Mouse (Mus musculus): Measurements from ENCODE around the gene Nme9. TPM values are rescaled to one million over a fixed set of nuclear protein-coding genes. Genes with fewer than 3 reads are reported as not detected.

The Nme9 gene
- total RNA-seq (2014; rRNA removed), result not detected in 2 replicates
- polyA plus RNA-seq (2012; rRNA removed), result not detected in 2 replicates

DNA sequence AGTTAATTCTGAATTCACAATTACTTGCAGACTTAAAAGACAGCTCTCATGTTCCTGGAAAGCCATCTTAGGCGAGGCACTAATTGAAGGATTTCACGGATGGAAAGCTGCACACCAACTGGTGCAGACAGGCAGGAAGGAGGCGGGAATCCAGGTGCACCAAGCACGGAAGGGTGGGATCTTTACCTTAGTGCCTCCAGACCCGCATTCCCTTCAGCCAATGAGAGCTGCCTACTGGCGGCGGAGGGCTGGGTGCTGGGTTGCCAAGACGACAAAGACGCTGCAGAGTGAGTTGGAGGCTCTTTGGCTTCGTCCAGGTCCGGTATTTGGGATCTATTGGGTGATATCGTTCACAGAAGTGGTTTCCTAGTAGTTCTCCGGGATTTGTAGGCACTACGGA is at the start of gene Nme9:
TSS of gene Nme9 (plus strand) at position 315 of the 400 bp plus-strand sequence.
- H3K36me3 ChIP-seq (ENCODE audit: control insufficient read depth, insufficient read depth, low read length), result no peaks in the 10 kb centered on the region
- H3K4me1 ChIP-seq (ENCODE audit: control insufficient read depth, insufficient read depth, low read length), result no peaks in the 10 kb centered on the region
- no peak within 1 kb of the TSS for H3K27ac ChIP-seq (replicated peaks; ENCODE audit: insufficient read depth, low read depth, low read length)
- no peaks in the 10 kb centered on the region for H3K79me2 ChIP-seq (ENCODE audit: control insufficient read depth, insufficient read depth, low read length)
- no peaks in the 10 kb centered on the region for H3K27me3 ChIP-seq (ENCODE audit: control insufficient read depth, insufficient read depth, low read length)
- DNase-seq (ENCODE audit: extremely low read depth, low read depth, low spot score), result no peak
- TF ChIP-seq CTCF (IDR thresholded peaks at IDR 0.05; ENCODE audit: low read depth, low read length), result no peak
- TF ChIP-seq POLR2A (IDR thresholded peaks at IDR 0.05; ENCODE audit: extremely low read depth, insufficient read depth, low read length), result no peak
- no peak within 1 kb of the TSS for H3K9ac ChIP-seq (ENCODE audit: low read depth, low read length)
- no peak within 1 kb of the TSS for H3K4me3 ChIP-seq (ENCODE audit: insufficient read depth, low read depth, low read length)
- 11% methylated on average over 14 of the region's 14 CpGs for WGBS

DNA sequence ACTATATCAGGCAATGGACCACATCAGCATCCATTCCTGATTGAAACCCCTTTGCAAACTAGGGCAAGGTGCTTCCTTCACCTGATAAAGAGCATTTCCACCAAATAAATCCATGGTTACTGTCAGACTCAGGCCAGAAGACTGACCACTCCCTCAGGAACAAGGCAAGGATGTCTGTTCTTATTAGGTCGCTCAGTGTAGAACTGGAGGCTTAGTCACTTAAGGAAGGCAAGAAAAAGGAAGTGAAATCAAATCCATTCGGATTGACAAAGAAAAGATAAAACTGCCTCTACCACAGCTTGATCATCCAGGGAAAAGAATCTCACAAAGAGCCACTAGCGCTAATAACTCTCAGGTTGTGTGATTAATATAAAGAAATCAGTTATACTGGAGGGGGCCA is 42.0 kb upstream of the Nme9 start:
- no peak overlapping the region for H3K9ac ChIP-seq (ENCODE audit: low read depth, low read length)
- H3K27ac ChIP-seq (replicated peaks; ENCODE audit: insufficient read depth, low read depth, low read length), result no peak overlapping the region
- H3K79me2 ChIP-seq (ENCODE audit: control insufficient read depth, insufficient read depth, low read length), result 0 out of 2 replicates have a peak, but pooled peaks cover 3% of the 10 kb centered on the region
- 82% methylated on average over 3 of the region's 3 CpGs for WGBS
- no peaks in the 10 kb centered on the region for H3K4me1 ChIP-seq (ENCODE audit: control insufficient read depth, insufficient read depth, low read length)
- H3K4me3 ChIP-seq (ENCODE audit: insufficient read depth, low read depth, low read length), result no peak overlapping the region
- H3K36me3 ChIP-seq (ENCODE audit: control insufficient read depth, insufficient read depth, low read length), result no peaks in the 10 kb centered on the region
- no peaks in the 10 kb centered on the region for H3K27me3 ChIP-seq (ENCODE audit: control insufficient read depth, insufficient read depth, low read length)
- TF ChIP-seq POLR2A (IDR thresholded peaks at IDR 0.05; ENCODE audit: extremely low read depth, insufficient read depth, low read length) (no peak), CTCF (IDR thresholded peaks at IDR 0.05; ENCODE audit: low read depth, low read length) (no peak)
- DNase-seq (ENCODE audit: extremely low read depth, low read depth, low spot score), result no peak

DNA sequence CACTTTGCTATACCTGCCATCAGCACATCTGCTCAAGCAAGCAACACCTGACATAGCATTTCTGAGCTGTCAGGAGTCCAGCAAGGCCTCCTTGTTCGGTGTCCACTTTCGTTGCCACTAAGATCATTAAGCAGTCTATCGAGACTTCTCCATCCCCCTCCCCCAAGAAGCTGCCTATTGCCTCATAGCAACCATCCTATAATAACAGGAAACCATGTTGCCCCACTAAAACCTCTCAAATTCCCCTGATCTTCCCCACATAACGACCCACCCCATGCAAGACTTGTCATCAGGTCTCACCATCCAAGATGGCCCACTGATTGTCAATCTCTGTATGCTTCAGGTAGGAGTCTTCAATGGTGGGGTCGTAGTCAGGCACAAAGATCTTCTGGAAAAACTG is 40.2 kb upstream of the Nme9 start:
- H3K27ac ChIP-seq (replicated peaks; ENCODE audit: insufficient read depth, low read depth, low read length), result no peak overlapping the region
- 0 out of 2 replicates have a peak, but pooled peaks cover 3% of the 10 kb centered on the region for H3K79me2 ChIP-seq (ENCODE audit: control insufficient read depth, insufficient read depth, low read length)
- H3K4me1 ChIP-seq (ENCODE audit: control insufficient read depth, insufficient read depth, low read length), result no peaks in the 10 kb centered on the region
- no peak for DNase-seq (ENCODE audit: extremely low read depth, low read depth, low spot score)
- WGBS, result 96% methylated on average over 5 of the region's 5 CpGs
- no peak overlapping the region for H3K4me3 ChIP-seq (ENCODE audit: insufficient read depth, low read depth, low read length)
- no peak overlapping the region for H3K9ac ChIP-seq (ENCODE audit: low read depth, low read length)
- no peak for TF ChIP-seq POLR2A (IDR thresholded peaks at IDR 0.05; ENCODE audit: extremely low read depth, insufficient read depth, low read length)
- TF ChIP-seq CTCF (IDR thresholded peaks at IDR 0.05; ENCODE audit: low read depth, low read length), result no peak
- no peaks in the 10 kb centered on the region for H3K36me3 ChIP-seq (ENCODE audit: control insufficient read depth, insufficient read depth, low read length)
- no peaks in the 10 kb centered on the region for H3K27me3 ChIP-seq (ENCODE audit: control insufficient read depth, insufficient read depth, low read length)

DNA sequence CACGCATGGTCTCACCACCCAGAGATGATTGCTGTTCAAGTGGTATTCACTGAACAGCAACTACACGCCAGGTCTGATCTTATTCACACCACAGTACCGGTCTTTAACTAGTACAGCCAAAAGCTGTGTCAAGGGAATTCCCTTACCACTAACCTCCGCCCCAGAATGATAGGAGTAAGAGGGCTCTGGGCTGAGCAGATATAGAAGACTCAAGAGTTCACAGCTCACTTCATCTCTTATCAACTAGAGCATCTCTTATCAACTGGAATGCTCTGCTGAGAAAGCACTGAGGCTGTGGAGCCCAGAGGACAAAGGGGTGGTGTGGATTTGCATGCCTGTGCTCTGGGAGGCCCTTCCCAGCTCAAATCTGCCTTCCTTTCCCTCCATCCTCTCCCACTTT is 39.5 kb upstream of the Nme9 start:
- Histone ChIP-seq H3K4me1 (ENCODE audit: control insufficient read depth, insufficient read depth, low read length) (no peaks in the 10 kb centered on the region), H3K27me3 (ENCODE audit: control insufficient read depth, insufficient read depth, low read length) (no peaks in the 10 kb centered on the region), H3K79me2 (ENCODE audit: control insufficient read depth, insufficient read depth, low read length) (0 out of 2 replicates have a peak, but pooled peaks cover 3% of the 10 kb centered on the region), H3K27ac (replicated peaks; ENCODE audit: insufficient read depth, low read depth, low read length) (no peak overlapping the region), H3K9ac (ENCODE audit: low read depth, low read length) (no peak overlapping the region), H3K36me3 (ENCODE audit: control insufficient read depth, insufficient read depth, low read length) (no peaks in the 10 kb centered on the region), H3K4me3 (ENCODE audit: insufficient read depth, low read depth, low read length) (no peak overlapping the region)
- WGBS, result 97% methylated on average over 4 of the region's 4 CpGs
- DNase-seq (ENCODE audit: extremely low read depth, low read depth, low spot score), result no peak
- TF ChIP-seq CTCF (IDR thresholded peaks at IDR 0.05; ENCODE audit: low read depth, low read length) (no peak), POLR2A (IDR thresholded peaks at IDR 0.05; ENCODE audit: extremely low read depth, insufficient read depth, low read length) (no peak)

DNA sequence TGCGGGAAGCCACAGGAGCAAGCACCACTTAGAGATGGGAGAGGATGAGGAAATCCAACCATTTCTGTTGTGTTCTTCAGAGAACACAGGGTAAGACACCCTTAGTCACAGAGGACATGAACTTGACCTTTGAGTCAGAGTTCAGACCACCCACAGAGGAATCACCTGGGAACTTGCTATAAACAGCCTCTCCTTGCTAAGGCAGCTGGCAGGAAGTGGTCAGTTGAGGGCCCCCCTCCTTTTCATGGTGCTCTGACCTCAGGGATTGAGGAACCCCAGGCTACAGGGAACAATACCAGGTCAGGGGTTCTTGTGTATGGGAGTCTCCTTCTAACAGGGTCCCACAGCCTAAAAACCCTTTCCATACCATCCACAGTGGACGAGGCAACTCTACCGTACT is 34.5 kb upstream of the Nme9 start:
- no peak overlapping the region for H3K4me3 ChIP-seq (ENCODE audit: insufficient read depth, low read depth, low read length)
- no peak overlapping the region for H3K27ac ChIP-seq (replicated peaks; ENCODE audit: insufficient read depth, low read depth, low read length)
- TF ChIP-seq POLR2A (IDR thresholded peaks at IDR 0.05; ENCODE audit: extremely low read depth, insufficient read depth, low read length) (no peak), CTCF (IDR thresholded peaks at IDR 0.05; ENCODE audit: low read depth, low read length) (no peak)
- H3K4me1 ChIP-seq (ENCODE audit: control insufficient read depth, insufficient read depth, low read length), result no peaks in the 10 kb centered on the region
- no peak for DNase-seq (ENCODE audit: extremely low read depth, low read depth, low spot score)
- no peak overlapping the region for H3K9ac ChIP-seq (ENCODE audit: low read depth, low read length)
- 93% methylated on average over 3 of the region's 3 CpGs for WGBS
- no peaks in the 10 kb centered on the region for H3K27me3 ChIP-seq (ENCODE audit: control insufficient read depth, insufficient read depth, low read length)
- no peaks in the 10 kb centered on the region for H3K36me3 ChIP-seq (ENCODE audit: control insufficient read depth, insufficient read depth, low read length)
- peaks cover 6% of the 10 kb centered on the region; the same call in 1 of the 2 replicates for H3K79me2 ChIP-seq (ENCODE audit: control insufficient read depth, insufficient read depth, low read length)

DNA sequence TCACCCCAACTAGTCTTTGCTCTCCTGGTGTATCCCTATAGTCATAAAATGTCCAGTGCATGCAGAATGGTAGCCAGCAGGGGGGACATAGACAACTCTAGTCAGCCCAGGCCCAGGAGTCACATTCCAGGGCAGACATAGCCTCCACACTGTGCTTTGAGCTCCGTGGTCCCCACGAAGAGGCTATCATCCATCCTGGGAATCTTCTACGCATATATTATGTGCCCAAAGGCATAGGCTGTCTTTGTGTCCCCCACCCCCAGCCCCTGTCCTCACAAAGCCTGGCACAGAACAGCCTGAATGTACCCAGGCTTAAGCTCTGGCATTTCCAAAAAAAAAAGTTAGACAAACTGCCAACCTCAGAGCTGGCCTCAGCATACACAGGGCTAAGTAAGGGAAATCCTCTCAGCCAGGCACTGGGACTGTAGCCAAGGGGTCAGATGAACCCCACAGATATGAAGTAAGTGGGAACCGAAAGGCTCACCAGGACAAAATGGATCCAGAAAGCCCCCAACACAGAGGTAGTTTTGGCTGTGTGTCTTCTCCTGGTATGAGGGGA is 33.9 kb upstream of the Nme9 start:
- Histone ChIP-seq H3K36me3 (ENCODE audit: control insufficient read depth, insufficient read depth, low read length) (no peaks in the 10 kb centered on the region), H3K79me2 (ENCODE audit: control insufficient read depth, insufficient read depth, low read length) (peaks cover 6% of the 10 kb centered on the region; the same call in 1 of the 2 replicates), H3K4me3 (ENCODE audit: insufficient read depth, low read depth, low read length) (no peak overlapping the region), H3K27ac (replicated peaks; ENCODE audit: insufficient read depth, low read depth, low read length) (no peak overlapping the region), H3K9ac (ENCODE audit: low read depth, low read length) (no peak overlapping the region), H3K4me1 (ENCODE audit: control insufficient read depth, insufficient read depth, low read length) (no peaks in the 10 kb centered on the region), H3K27me3 (ENCODE audit: control insufficient read depth, insufficient read depth, low read length) (no peaks in the 10 kb centered on the region)
- no peak for TF ChIP-seq CTCF (IDR thresholded peaks at IDR 0.05; ENCODE audit: low read depth, low read length)
- no peak for TF ChIP-seq POLR2A (IDR thresholded peaks at IDR 0.05; ENCODE audit: extremely low read depth, insufficient read depth, low read length)
- 62% methylated on average over 4 of the region's 4 CpGs for WGBS
- peak; percentile 33 for DNase-seq (ENCODE audit: extremely low read depth, low read depth, low spot score)
